Mouse (Mus musculus): ENCODE data around the gene Lexm.

DNA sequence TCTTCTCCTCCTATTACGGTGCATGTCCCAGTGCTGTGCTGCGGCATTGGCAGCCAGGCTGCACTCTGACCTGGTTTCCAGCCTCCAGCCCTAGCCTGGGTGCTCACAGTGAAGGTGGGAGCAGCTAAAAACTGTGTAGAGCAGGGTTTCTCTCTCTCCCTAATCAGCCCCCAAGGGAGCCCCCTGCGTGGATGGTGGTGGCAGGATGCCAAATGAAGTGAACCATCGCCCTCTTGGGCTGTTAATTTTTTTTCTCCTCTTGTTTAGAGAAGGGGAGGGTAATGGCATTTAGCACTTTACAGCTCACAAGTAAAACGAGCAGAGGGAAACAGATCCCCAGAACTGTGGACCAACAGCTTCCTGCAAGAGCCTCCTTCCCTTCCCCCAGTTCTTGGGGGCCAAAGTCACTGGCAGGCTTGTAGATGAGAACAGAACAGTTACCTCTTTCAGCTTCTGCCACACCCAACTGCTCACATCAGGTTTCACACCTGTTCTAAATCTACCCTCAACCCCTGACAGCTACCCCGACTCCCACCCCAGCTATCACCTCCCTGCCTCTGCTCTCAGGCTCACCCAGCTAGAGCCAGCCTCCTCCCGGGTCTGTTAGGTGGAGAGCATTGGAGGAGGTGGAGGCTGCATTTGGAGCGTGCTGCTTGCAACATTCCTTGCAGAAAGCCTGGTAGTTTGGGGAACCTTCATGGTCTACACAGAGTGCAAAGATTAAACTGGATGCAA is 26.6 kb upstream of the Lexm start:
- no peak for TF ChIP-seq POLR2A (IDR thresholded peaks at IDR 0.05; ENCODE audit: insufficient read depth, low read depth, low read length)
- TF ChIP-seq CTCF (IDR thresholded peaks at IDR 0.05; ENCODE audit: insufficient read depth, low read depth, low read length): no peak

Measured in olfactory bulb, adult 2 months (tissue).